Mouse (Mus musculus) right cerebral cortex, adult 2 months (tissue): Measurements from ENCODE around the gene Arnt.
"Not testable (repeated sequence)": the region's sequence is repeated elsewhere in the genome, so short reads cannot be mapped to it uniquely, and the experiment has no call there.

Experiments used
- DNase-seq, 2 experiments: peaks; one replicate each; pipeline ENCODE4 v3.0.0; 2021 to 2022; ENCODE audit warnings: low spot score in 2 of 2

The Arnt gene

GRCm38 (mm10) chr3:95526622-95527211, 92.5 kb downstream of the Arnt start, which contains the start of gene Ctss:
Gene Ctss (plus strand): TSS chr3:95526786.
- no peak for DNase-seq

GRCm38 (mm10) chr3:95529814-95530213, 95.6 kb downstream of the Arnt start:
- no peak for DNase-seq

GRCm38 (mm10) chr3:95531025-95531424, 96.8 kb downstream of the Arnt start:
- no peak for DNase-seq

DNA sequence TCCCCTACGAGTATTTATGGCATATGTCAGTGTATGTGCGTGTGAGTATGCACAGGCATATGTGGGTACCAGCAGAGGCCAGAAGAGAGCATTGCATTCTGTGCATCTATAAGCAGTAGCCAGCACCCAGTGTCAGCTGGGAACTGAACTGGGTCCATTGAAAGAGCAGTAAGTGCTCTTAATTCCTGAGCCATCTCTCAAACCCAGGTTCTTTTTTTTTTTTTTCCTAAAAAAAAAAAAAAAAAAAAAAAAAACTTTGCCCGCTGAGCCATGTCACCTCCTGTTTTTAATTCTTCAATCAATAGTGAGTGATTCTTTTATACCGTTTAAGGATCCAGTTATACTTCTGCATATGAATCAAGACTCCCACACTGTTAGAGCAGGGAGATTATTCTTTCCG, 99.2 kb downstream of the Arnt start:
- no peak for DNase-seq

DNA sequence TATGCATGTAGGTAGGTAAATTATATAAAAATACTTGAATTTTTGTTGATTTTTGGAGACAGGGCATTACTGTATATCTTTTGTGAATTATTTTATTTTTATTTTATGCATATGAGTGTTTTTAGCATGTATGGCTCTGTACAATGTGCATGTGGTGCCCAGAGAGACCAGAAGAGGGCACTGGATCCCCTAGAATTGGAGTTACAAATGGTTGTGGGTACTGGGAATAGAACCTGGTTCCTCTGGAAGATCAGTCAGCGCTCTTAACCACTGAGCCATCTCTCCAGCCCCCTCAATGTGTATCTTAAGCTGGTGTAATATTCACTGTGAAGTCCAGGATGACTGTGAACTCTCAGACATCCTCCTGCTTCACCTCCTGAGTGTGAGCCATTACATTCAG, 100.7 kb downstream of the Arnt start:
- no peak for DNase-seq

DNA sequence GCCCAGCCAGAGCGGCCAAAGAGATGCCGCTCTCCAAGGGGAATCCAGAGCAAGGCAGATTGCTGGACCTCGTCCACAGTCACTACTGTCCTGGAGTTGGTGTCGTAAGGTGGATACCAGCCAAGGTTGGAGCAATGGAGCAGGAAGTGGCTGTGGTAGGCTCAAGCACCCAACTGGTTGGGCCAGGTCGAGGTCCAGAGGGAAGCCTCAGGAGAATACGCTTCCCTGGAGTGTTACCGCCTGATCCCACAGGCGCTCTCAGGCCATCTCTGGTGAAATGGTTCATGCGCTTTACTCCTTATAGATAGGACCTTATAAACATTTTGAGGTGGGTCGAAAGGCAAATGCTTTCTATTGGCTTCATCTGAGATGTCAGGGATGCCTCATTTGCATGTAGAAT, 104.7 kb downstream of the Arnt start:
- DNase-seq = no peak

- DNase-seq = no peak
These were observed 105.6 kb downstream of the Arnt start for GRCm38 (mm10) chr3:95539837-95540236.

DNA sequence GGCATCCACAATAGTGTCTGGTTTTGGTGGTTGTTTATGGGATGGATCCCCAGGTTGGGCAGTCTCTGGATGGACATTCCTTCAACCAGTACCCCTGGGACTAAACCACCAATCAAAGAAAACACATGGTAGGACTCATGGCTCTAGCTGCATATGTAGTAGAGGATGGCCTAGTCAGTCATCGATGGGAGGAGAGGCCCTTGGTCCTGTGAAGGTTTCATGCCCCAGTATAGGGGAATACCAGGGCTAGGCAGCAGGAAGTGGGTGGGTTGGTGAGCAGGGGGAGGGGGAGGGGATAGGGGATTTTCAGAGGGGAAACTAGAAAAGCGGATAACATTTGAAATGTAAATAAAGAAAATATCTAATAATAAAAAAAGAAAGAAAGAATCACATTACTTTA, 107.0 kb downstream of the Arnt start:
- not testable (repeated sequence) for DNase-seq

GRCm38 (mm10) chr3:95542171-95542570, 108.0 kb downstream of the Arnt start:
- no peak for DNase-seq

- DNase-seq = no peak
These were observed 108.8 kb downstream of the Arnt start for GRCm38 (mm10) chr3:95542981-95543380.
